Mouse (Mus musculus) heart, adult 2 months (tissue): ENCODE data around the gene Gm20883. TPM values are rescaled to one million over a fixed set of nuclear protein-coding genes. Genes with fewer than 3 reads are reported as not detected.
"Not testable (repeated sequence)": the region's sequence is repeated elsewhere in the genome, so short reads cannot be mapped to it uniquely, and the experiment has no call there.

Experiments
- DNase-seq, 2 experiments: peaks; one replicate each; pipeline ENCODE4 v3.0.0; 2021
- H3K27ac ChIP-seq: fragments of 200-600 bp; 2 replicates; pipeline ENCODE4 v1.8.1; 2022
- H3K27me3 ChIP-seq: fragments of 200-500 bp; 2 replicates; pipeline ENCODE4 v1.6.1; 2012; ENCODE audit warnings: mild to moderate bottlenecking, low read length, inconsistent platforms, mixed read lengths; ENCODE audit not compliant: control insufficient read depth, insufficient read depth
- H3K36me3 ChIP-seq: fragments of 200-500 bp; 2 replicates; pipeline ENCODE4 v1.6.1; 2012; ENCODE audit warnings: low read length, inconsistent platforms; ENCODE audit not compliant: control insufficient read depth, insufficient read depth
- H3K4me1 ChIP-seq: fragments of 200-500 bp; 2 replicates; pipeline ENCODE4 v1.6.1; 2011; ENCODE audit warnings: low read length; ENCODE audit not compliant: control insufficient read depth, insufficient read depth
- H3K4me3 ChIP-seq: fragments of 200-600 bp; 2 replicates; pipeline ENCODE4 v1.8.1; 2022
- H3K79me2 ChIP-seq: fragments of 200-500 bp; replicated peaks from 2 replicates; pipeline ENCODE4 v1.6.1; 2012; ENCODE audit warnings: mild to moderate bottlenecking, inconsistent platforms, low read length, moderate library complexity, mixed read lengths; ENCODE audit not compliant: control insufficient read depth, insufficient read depth
- H3K9ac ChIP-seq: fragments of 200-500 bp; 2 replicates; pipeline ENCODE4 v1.6.1; 2012; ENCODE audit warnings: low read depth, mild to moderate bottlenecking, control low read depth, inconsistent platforms, low read length, mixed read lengths
- WGBS: fragments of 180-500 bp; shearing (Covaris S2); methylation state at CpG from one replicate; pipeline ENCODE4 v1.1.7; 2018; 5-methylcytosine and 5-hydroxymethylcytosine counted together
- intact Hi-C: fragments of 180-260 bp; cut with DNase I; formaldehyde crosslinking; loops from one replicate; pipeline ENCODE4 v1.15.1; 2025
- long read RNA-seq: library from polyadenylated mRNA; stranded (forward); transcript quantifications from one replicate; pipeline ENCODE4 v2.0.0, GENCODE M21; 2021
- polyA plus RNA-seq: library from polyadenylated mRNA; depleted of rRNA; stranded (reverse); fragments of >200 nt; gene quantifications from 2 replicates; pipeline ENCODE4 v1.2.3, GENCODE M21; 2012; rRNA removed
- total RNA-seq, 2 experiments: library from RNA; stranded (reverse); gene quantifications; 2 replicates each; pipeline ENCODE4 v1.2.3; 2021

Gm20883 gene
- total RNA-seq: not detected
- polyA plus RNA-seq: not detected in 2 replicates
- long read RNA-seq: 0 reads

DNA sequence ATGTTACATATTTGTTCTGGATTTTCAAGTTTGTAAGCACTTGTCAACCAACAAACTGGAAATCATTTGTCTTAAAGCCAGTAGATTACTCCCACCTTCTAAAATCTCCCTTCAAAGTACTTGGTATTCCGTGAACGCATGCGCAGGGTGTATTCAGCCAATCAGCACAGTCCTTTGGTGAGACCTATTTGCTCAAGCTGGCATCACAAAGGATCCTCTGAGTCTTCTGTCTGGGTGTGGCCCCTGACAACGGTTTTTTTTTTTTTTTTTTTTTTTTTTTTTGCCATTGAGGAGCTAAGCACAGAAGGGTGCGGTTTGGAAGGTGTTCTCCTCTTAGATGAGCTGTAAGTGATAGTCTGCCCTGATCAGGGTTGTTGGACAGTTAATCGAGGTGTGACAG, at the start of gene Gm20883:
TSS of gene Gm20883 (plus strand) at position 301 of the 400 bp plus-strand sequence.
- no CpG with 5 or more reads among the region's 6 CpGs for WGBS
- H3K4me3 ChIP-seq, DNase-seq, H3K4me1 ChIP-seq, H3K27me3 ChIP-seq, intact Hi-C loops, H3K27ac ChIP-seq, H3K79me2 ChIP-seq, H3K36me3 ChIP-seq, H3K9ac ChIP-seq: not testable (repeated sequence)
